Mouse (Mus musculus) forelimb bud, embryonic 11.5 days (tissue): ENCODE results near the gene Mthfd1.

ENCODE experiments used
- DNase-seq: peaks from one replicate; pipeline ENCODE4 v3.0.0-alpha.2; 2012; ENCODE audit warnings: low read depth, low spot score

Gene Mthfd1

GRCm38 (mm10) chr12:76303474-76303873 lies 48.4 kb downstream of the Mthfd1 start:
- no peak for DNase-seq

DNA sequence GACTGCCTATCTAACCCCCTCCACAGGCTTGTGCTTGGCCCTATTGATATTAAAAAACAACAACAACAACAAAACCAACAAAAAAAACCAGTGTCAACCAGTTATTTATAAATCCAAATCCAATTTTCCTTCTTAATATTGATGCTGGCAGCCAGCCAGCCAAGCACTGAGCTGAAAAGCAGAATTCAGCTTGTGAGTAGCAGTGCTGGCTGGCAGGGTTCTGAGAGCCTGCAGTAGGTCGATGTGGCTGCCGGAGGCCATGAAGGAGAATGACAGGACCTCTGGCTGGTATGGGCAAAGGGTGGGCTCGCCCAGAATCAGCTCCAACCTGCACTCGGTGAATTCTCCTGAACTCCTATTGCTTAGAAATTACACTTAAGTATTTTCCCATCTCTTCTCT lies 49.1 kb downstream of the Mthfd1 start:
- DNase-seq, result no peak

GRCm38 (mm10) chr12:76305107-76305506 lies 50.0 kb downstream of the Mthfd1 start:
- DNase-seq, result no peak

- DNase-seq, result no peak
These were observed 51.9 kb downstream of the Mthfd1 start for GRCm38 (mm10) chr12:76306852-76307561.

GRCm38 (mm10) chr12:76307964-76308363 lies 52.9 kb downstream of the Mthfd1 start:
- DNase-seq, result no peak

GRCm38 (mm10) chr12:76308436-76308835 lies 53.3 kb downstream of the Mthfd1 start:
- DNase-seq, result no peak

GRCm38 (mm10) chr12:76310007-76310406 lies 54.9 kb downstream of the Mthfd1 start:
- DNase-seq, result no peak

DNA sequence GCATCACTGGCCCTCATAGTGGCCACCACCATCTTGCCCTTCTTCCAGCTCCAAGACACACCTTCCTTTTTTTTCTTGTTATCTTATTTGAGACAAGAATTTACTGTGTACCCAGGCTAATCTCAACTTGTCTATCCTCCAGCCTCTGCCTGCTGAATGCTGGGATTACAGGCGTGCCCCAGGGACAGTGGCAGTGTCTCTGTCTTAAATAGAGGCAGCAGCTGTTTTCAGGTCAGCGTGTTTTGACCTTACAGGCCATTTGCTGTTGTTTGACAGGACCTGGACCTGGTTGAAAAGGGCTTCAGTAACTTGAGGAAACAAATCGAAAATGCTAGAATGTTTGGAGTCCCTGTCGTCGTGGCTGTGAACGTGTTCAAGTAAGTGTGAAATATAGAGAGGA lies 55.5 kb downstream of the Mthfd1 start:
- no peak for DNase-seq

DNA sequence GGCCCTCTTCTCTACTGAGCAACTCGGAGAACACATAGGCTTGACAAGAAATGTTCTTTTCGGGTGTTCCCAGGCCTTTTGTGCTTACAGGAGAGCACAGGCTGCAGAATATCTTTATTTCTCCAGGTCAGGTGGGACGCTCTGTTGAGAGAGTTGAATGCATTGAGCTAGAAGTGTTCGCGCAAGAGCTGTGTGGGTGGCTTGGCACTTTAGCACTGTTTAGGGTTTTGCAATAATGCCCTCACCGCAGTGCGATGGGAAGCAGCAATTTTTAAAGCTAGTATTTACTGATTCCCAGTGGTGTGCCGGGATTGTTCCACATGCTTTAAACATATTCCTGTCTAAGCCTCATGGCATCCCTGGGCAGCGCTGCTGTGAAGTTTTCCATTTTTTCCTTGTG lies 56.1 kb downstream of the Mthfd1 start:
- no peak for DNase-seq

DNA sequence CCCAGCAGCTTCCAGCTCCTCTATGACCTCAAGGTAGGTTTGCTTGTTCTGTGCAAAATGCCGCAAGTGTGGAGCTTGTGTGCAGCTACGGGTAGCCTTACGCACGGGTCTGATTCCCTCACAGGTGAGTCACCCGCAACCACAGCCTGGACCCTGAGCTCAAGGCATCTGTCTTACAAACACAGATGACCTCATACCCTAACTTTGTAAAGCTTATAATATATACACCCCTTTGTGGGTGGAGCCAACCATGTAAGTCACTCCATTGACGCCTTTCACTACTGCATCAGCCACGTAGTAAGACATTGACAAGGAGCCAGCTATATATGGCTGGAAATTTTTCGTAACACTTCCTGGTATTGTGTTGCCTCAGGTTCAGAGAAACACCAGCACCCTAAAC lies 56.9 kb downstream of the Mthfd1 start:
- no peak for DNase-seq

GRCm38 (mm10) chr12:76318282-76319212 lies 63.4 kb downstream of the Mthfd1 start:
- no peak for DNase-seq

- peak; percentile 70 for DNase-seq
These were observed 69.8 kb downstream of the Mthfd1 start, which contains the start of gene Akap5 for GRCm38 (mm10) chr12:76324679-76325431. Akap5 (plus strand) TSS chr12:76324891.

- no peak for DNase-seq
These were observed 71.5 kb downstream of the Mthfd1 start for GRCm38 (mm10) chr12:76326437-76327220.

DNA sequence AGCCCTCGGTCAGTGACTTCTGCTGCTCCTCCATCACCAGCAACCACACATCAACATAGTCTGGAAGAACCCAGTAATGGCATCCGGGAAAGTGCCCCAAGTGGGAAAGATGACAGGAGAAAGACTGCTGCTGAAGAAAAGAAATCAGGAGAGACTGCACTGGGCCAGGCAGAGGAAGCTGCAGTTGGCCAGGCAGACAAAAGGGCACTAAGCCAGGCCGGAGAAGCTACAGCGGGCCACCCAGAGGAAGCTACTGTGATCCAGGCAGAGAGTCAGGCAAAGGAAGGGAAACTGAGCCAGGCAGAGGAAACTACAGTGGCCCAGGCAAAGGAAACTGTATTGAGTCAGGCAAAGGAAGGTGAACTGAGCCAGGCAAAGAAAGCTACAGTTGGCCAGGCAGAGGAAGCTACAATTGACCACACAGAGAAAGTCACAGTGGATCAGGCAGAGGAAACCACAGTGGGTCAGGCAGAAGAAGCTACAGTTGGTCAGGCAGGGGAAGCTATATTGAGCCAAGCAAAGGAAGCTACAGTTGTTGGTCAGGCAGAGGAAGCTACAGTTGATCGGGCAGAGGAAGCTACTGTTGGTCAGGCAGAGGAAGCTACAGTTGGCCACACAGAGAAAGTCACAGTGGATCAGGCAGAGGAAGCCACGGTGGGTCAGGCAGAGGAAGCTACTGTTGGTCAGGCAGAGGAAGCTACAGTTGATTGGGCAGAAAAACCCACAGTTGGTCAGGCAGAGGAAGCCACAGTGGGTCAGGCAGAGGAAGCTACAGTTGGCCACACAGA lies 73.7 kb downstream of the Mthfd1 start:
- DNase-seq, result no peak

- DNase-seq, result no peak
These were observed 78.6 kb downstream of the Mthfd1 start for GRCm38 (mm10) chr12:76333688-76334087.

- DNase-seq, result no peak
These were observed 80.5 kb downstream of the Mthfd1 start for GRCm38 (mm10) chr12:76335641-76336040.

GRCm38 (mm10) chr12:76336111-76336965 lies 81.2 kb downstream of the Mthfd1 start:
- DNase-seq, result no peak

DNA sequence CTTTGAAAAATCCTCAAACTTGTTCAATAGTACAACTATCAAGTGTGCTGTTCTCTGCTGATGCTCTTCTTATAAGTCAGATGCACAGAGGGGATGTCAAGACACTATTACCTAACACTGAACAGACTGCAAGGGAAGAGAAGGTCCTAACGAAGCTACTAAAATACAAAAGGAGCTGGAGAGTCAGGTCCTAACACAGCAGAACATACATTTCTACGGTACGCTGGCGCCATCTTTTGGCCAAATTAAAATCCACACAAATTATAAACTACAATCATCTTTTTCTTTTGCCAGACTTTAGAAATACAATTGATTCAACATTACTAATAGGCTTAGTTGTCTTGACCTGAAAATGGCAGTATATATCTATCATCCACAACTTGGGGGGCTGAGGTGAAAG lies 86.0 kb downstream of the Mthfd1 start:
- DNase-seq, result peak; percentile 56

- no peak for DNase-seq
These were observed 90.8 kb downstream of the Mthfd1 start for GRCm38 (mm10) chr12:76345759-76346455.
